Mouse (Mus musculus) frontal cortex, postnatal 36 days (tissue): ENCODE measurements at regions not wholly inside any gene's neighbourhood (a gene's known extent, or its start where the extent isn't known, plus 50 kb on each side); places are given as distances from the start of the nearest gene placed in this dataset.

Experiments used
- DNase-seq, 2 experiments: peaks; one replicate each; pipeline ENCODE4 v3.0.0; 2022; ENCODE audit warnings: low spot score in 2 of 2

GRCm38 (mm10) chr16:86808644-86809324 lies 545.2 kb upstream of the N6amt1 start:
- DNase-seq, result no peak

- no peak for DNase-seq
Observed at GRCm38 (mm10) chr16:86806374-86806773, 547.6 kb upstream of the N6amt1 start.

DNA sequence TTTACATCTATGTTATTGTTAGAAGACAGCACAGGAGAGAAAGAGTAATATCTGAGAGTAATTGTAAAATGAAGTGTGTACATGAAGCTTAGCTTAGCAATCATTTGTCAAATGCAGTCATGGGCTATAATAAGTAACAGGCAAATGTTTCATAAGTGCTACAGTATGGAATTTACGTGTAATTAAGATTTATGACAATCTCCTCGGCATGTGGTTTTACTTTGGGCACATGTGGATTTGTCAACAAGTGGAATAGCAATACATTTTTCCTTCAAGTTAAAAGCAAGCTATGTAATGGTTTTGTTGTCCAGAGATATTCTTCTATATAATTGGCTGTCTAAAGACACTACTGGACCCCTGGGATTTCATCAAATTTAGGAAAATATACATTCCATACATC lies 577.9 kb upstream of the N6amt1 start:
- DNase-seq, result no peak

GRCm38 (mm10) chr16:86772586-86772985 lies 581.4 kb upstream of the N6amt1 start:
- DNase-seq, result no peak

GRCm38 (mm10) chr16:86768912-86769311 lies 585.1 kb upstream of the N6amt1 start:
- no peak for DNase-seq

GRCm38 (mm10) chr16:86768355-86768754 lies 585.6 kb upstream of the N6amt1 start:
- DNase-seq, result no peak

- DNase-seq, result no peak
Observed at GRCm38 (mm10) chr16:86765974-86766373, 588.0 kb upstream of the N6amt1 start.

DNA sequence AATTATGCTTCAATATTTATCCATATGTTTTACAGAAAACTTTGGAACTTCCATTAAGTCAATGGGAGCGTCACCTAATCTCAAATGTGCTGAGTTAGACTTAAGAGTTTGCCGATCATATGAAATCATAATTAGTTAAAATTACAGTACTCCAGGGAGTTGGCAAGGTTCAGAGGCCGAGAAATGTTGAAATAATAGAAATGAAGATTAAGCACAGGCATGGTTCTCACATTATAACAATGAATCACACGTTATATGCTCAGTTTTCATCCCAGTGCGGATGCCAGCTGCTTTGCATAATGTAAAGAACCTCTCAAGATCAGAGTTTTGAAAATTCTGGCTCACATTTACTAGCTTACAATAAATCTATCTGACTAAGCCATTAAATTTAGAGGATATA lies 612.7 kb upstream of the N6amt1 start:
- DNase-seq, result no peak

DNA sequence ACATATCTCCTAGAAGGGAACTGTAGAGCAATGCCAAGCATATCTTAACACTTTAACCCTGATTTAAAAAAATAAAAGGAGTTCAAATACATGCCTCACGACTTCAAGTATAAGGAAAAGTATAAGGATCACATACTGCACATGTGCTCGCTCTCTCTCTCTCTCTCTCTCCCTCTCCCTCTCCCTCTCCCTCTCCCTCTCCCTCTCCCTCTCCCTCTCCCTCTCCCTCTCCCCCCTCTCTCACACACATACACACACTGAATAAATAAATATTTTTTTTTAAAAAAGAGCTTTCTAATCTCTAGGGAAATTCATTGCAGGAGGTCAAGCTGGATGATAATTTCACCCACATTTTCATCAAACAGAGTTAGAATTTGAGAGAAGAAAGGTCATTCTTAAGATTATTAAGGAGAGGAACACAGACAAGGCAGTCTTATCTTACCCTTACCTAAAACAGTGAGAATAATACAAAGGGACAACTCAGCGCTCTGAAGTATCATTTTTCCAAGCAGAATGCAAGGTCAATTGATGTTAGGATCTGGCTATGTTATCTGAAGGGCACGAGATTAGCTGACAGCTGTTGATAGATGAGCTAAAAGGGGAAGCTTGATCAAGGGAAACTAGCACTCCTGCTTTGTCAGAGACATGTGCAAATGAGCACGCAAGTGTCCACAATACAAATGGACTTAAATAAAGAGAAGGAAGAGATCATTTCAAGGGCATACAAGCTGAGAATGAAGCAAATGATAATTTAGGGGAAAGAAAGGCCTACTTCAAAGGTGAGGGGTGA lies 634.8 kb upstream of the N6amt1 start:
- DNase-seq, result no peak

- no peak for DNase-seq
Observed at GRCm38 (mm10) chr16:86718353-86718752, 635.6 kb upstream of the N6amt1 start.

- DNase-seq, result no peak
Observed at GRCm38 (mm10) chr16:86701700-86702099, 652.3 kb upstream of the N6amt1 start.

DNA sequence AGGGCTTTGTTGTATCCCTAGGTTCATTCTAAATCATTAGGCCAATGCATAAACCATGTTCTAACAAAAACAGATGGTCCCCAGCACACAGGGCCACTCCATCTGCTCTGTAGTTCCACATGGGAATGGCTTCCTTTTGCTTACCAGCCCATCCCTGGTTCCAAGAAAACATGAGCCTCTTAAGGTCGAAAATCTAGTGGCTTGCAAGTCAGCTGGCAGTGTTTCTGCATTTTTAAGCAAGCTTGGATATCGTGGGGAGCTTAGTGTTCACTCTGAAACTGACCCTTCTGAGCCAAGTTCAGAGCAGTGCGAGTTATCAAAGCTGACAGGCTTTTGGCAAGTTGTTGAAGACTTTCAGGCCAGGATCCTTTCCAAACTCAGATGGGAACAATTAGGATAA lies 659.5 kb upstream of the N6amt1 start:
- DNase-seq, result no peak

- no peak for DNase-seq
Observed at GRCm38 (mm10) chr16:86659154-86659553, 694.8 kb upstream of the N6amt1 start.

- no peak for DNase-seq
Observed at GRCm38 (mm10) chr16:86647316-86647715, 706.7 kb upstream of the N6amt1 start.

DNA sequence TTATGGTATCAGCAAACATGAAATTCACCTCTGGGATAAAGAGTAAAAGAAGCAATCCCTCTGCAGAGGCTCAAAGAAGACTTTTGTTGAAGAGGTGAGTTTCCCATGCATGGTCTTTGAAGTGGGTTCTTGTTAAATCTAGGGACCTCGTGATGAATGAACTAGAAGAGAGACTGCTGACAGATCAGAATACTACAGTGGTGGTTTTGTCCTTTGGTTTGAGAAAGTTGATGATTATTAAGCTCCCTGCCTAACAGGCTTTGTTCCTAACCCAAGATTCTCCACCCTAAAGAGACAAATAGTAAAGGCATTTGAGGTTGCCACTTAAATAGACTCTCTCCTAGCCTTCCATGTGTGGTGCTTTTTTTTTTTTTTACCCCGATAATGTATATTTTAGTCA lies 707.2 kb upstream of the N6amt1 start:
- no peak for DNase-seq

GRCm38 (mm10) chr16:86645436-86645835 lies 708.5 kb upstream of the N6amt1 start:
- no peak for DNase-seq

DNA sequence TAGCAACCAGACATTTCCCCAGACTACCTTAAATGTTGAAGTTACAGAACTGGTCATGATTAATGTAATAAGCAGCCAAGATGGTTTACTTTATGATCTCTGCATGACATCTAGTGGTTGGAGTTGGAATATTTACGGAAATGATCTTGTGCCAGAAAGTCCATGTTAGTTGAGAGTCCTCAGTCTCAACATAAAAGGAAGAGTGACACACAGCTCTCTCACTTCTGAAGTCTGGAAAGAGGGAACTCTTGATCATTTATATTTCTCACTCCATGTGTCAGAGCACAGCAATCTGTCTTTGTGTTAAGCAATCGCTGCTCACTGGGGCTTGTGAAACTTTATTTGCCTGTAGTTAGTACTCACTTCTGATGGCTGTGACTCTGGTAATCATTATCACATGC lies 709.1 kb upstream of the N6amt1 start:
- DNase-seq, result peak in 1 of 2 experiments; percentile 70

DNA sequence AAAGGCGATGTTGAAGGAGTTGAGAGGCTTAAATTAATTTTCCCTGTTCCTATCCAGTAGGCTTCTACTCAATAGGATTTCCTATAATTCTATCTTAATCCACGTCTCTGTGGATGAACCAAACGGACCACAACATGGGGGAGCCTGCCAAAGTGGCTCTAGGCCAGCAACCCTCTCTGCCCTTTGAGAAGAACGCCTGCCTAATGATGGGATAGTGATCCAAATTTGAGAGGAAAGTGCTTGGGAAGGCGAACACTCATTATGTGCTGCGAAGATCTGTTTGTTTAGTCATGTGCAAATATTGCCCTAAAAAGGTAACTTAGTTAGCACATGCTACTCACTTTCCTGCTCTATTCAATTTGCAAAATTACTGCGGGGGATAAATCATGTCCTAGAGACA lies 702.5 kb upstream of the Adamts5 start:
- peak in 1 of 2 experiments; percentile 2 for DNase-seq

DNA sequence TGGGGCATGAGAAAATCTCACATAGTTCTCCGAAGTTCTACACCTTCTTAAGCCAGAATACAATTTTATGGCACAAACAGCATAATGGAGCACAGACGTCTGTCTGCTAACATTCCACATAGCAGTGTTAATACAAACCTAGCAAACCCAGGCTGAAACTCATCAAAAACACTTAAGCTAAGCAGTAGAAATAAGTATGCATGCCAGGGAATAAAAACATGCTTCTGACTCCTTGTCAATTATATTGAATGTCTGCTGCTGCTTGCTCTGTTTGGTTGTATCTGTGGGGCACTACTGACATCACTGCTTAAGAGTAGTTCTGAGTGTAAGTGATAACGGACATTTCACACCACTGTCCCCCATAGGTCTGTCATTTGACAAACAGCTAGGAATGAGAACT lies 693.4 kb upstream of the Adamts5 start:
- DNase-seq, result no peak

DNA sequence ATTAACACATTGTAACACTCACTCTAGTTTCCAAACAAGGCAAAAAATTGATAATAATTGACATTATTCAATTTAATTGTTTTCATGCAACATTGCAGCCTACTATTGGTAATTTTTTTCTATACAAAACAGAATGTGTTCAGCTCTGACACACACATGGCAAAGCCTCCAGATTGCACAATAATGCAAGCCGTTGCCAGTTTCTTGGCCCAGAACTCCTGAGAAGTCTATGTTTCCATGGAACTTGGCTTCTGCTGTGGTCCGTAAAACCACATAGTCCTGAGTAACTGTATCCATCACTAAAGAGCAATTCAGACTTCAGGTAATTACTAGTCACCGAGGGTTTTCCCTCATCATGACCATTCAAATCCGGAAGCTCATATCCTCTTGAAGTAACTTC lies 684.4 kb upstream of the Adamts5 start:
- no peak for DNase-seq

DNA sequence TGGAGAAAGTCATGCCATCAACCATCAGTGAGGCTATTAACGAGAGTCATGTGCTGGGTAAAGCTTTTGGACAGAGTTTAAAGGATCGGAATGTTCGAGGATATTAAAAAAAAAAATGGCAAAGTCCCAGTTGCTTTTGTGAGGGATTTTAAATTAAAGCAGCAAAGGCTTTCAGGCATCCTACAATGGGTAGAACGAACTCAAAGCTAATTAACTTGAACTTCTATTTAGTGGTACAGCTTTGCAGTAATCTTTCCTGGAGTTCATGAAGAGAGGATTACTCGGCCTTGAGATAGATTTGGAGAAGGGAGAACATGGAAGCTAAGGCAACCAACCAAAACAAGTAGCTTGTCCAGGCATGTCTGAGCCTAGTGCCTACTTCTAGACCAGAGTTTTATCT lies 676.7 kb upstream of the Adamts5 start:
- DNase-seq, result no peak

- no peak for DNase-seq
Observed at GRCm38 (mm10) chr16:86547465-86548043, 645.9 kb upstream of the Adamts5 start.

DNA sequence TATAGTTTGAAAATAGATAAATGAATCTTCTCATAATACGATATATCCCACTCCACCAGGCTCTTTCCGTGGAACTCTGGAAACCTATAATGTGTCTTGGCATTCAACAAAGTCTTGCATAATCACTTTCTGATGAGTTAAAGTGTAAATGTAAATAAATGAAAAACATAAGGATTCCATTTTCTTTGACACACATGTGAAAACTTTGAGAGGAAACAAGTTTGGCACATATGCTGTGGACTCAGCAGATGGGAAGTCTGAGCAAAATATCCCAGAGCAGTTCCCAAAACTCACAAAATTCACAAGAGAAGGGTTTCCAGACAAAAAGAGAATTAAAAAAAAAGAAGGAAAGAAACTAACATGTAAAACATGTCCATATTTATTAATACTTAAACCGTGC lies 645.3 kb upstream of the Adamts5 start:
- DNase-seq, result no peak
